Mouse (Mus musculus): ENCODE data around the gene Pde8b.

GRCm38 (mm10) chr13:95091546-95092445 is 158.3 kb downstream of the Pde8b start:
- TF ChIP-seq CTCF (IDR thresholded peaks at IDR 0.05; ENCODE audit: control insufficient read depth, insufficient read depth, insufficient read length): no peak
- TF ChIP-seq USF1 (IDR thresholded peaks at IDR 0.05; ENCODE audit: low read depth): no peak
- no peak for TF ChIP-seq CEBPB (IDR thresholded peaks at IDR 0.05; ENCODE audit: low read depth)
- no peak for TF ChIP-seq MYOG (IDR thresholded peaks at IDR 0.05; ENCODE audit: control insufficient read depth, extremely low read depth, insufficient read length)
- no peak for TF ChIP-seq FOSL1 (IDR thresholded peaks at IDR 0.05; ENCODE audit: insufficient read depth, low read length, poor library complexity, severe bottlenecking)

Measured in C2C12 (cell line).